Mouse (Mus musculus): Measurements from ENCODE around the gene Nelfb. TPM values are rescaled to one million over a fixed set of nuclear protein-coding genes. Genes with fewer than 3 reads are reported as not detected.
"Not testable (repeated sequence)": the region's sequence is repeated elsewhere in the genome, so short reads cannot be mapped to it uniquely, and the experiment has no call there.

The Nelfb gene
- 23.7 and 28.9 TPM in 2 replicates for total RNA-seq (2015)
- total RNA-seq (2017) = 35.8 and 38.7 TPM in 2 replicates

DNA sequence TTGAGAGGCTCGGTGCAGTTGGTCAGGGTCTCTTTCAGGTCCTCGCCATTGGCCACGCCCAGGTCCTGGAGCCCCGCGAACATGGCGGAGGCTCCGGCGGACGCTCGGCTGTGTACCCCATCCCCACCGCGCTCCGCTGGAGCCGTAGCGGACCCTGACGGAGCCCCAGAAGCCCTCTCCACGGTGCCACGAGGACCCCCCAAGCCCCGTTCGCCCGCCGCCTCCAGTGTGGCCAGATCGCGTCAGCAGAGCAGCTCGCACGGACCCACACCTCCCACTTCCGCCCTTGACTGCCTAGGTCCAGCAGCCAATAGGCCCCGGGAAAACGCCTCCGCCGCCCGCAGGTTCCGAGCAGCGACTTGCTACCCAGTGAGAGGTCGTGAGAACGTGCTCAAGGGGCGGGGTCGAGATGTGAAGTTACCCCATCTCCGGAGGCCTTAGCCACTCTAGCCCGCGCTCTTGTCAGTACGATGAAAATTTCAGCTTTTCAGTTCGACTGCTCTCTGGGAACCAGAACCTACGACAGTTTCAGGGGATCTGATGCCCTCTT is at the start of gene Nelfb:
Nelfb (minus strand) TSS at position 369 of the 550 bp plus-strand sequence.
- ATAC-seq (replicated peaks; ENCODE audit: poor library complexity) = peak; percentile 98

- no peak for ATAC-seq (replicated peaks; ENCODE audit: poor library complexity)
These were observed 47.6 kb upstream of the Nelfb start for GRCm38 (mm10) chr2:25258887-25259286.

GRCm38 (mm10) chr2:25257250-25257649 is 46.0 kb upstream of the Nelfb start:
- not testable (repeated sequence) for ATAC-seq (replicated peaks; ENCODE audit: poor library complexity)

DNA sequence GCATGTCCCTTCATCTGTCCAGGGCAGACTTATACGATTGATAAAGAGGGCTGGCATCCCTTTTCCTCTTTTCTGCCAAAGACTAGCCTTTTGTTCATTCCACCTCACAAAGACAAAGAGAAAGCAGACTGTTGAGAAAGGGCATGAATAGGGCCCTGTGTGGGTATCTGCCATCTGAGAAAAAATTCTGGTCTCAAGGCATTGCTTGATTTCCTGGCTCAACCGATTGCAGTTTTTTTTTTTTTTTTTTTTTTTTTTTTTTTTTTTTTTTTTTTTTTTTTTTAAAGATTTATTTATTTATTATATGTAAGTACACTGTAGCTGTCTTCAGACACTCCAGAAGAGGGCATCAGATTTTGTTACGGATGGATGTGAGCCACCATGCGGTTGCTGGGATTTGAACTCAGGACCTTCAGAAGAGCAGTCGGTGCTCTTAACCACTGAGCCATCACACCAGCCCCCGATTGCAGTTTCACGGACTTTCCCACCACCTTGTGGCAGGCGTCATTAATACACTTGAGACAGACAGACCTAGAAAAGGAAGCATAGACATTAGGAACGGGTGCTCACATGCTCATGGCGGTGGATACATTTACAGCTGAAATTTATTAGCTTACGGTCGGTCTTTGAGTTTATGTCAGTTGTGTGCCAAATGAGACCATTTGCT is 45.3 kb upstream of the Nelfb start:
- ATAC-seq (replicated peaks; ENCODE audit: poor library complexity) = peak; percentile 76

DNA sequence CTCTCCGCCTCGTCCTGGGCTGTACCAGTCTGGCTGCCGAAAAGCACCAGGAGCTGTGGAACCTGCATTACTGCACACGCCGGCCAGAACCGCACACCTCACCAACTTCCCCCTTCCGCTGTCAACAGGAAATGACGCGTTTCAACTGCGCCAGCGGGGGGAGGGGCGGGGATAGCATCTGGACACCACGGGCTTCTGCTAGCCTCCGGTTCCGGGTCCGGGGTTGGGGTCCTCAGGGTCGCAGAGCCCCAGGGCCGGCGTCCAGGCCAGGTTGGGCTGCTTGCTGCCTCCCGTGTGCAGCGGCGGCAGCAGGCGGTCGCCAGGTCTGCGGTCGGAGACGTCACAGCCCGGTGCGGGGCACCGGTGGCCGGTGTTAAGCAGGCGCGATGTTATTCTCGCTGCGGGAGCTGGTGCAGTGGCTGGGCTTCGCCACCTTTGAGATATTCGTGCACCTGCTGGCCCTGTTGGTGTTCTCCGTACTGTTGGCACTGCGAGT is 44.0 kb upstream of the Nelfb start, which contains the start of gene Tmem203:
Tmem203 (plus strand) TSS at position 156 of the 496 bp plus-strand sequence.
- peak; percentile 91 for ATAC-seq (replicated peaks; ENCODE audit: poor library complexity)

DNA sequence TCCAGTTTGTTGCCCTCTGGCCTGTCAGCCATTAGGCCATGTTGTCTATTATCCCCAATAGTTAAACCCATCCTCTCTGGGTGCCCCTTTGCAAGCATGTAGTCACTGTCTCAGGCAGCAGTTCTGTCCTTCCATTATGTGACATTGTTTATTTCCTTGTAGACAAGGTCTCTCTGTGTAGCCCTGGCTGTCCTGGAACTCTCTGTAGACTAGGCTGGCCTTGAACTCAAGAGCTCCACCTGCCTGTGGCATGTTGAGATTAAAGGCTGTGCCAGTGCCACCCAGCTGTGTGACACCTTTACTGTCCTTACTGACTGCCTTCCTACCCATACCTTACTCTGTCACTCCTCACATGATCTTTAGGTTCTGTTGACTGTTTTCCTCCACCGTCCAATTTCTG is 41.0 kb upstream of the Nelfb start:
- peak; percentile 35; the same call in 1 of the 2 replicates for ATAC-seq (replicated peaks; ENCODE audit: poor library complexity)

GRCm38 (mm10) chr2:25246183-25247072 is 35.1 kb upstream of the Nelfb start, which contains the start of gene AL732309.1:
Gene AL732309.1 (minus strand): TSS chr2:25246863.
- ATAC-seq (replicated peaks; ENCODE audit: poor library complexity) = no peak

DNA sequence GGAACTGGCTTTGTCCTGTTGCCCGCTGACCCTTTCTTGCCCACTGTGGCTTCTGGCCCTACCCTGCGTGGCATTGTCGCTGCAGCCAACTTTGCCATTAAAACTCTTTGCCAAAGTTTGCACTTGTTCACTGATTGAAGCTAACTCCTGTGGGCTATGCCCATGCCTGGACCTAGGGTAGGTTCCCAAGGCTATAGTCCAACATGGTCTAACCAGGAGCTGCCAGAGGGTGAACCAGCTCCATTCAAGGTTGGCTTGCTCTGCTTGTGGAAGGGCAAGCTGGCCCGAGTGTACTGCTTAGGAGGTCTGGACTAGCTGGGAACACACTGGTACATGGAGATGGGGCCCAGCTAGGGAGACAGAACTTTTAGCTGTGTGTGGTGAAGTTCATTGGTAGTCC is 32.9 kb upstream of the Nelfb start:
- ATAC-seq (replicated peaks; ENCODE audit: poor library complexity) = no peak

DNA sequence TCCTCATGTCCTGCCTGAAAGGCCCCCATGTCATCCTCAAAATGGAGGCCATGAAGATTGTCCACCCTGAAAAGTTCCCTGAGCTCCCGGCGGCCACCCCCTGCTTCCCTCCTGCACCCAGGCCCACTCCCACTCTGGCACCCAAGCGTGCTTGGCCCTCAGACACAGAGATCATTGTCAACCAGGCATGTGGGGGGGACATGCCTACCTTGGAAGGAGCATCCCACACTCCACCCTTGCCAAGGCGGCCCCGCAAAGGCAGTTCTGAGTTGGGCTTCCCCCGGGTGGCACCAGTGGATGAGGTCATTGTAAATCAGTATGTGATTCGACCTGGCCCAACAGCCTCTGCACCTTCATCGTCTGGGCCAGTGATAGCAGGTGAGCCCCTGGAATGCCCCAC is 32.1 kb upstream of the Nelfb start:
- no peak for ATAC-seq (replicated peaks; ENCODE audit: poor library complexity)

DNA sequence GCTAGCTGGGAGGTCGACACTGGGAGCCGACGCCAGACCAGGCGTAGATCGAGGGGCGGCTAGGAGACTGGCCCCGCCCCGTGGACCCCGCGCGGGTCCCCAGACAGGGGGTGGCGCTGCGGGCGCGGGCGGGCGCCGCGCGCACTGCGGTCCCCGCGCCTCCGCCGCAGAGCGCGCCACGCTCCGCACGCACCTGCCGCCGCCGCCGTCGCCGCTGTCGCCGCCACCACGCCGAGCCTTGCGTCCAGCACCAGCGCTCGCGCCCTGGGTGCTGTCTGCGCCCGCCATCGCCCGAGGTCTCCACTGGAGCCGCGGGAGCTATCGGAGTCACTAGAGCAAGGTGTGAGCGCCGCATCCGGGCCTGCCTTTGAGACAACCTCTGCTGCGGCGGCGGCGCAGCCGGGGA is 30.8 kb upstream of the Nelfb start, which contains the start of the genes Rnf208 and Cysrt1:
Rnf208 (plus strand) TSS at position 155 of the 406 bp plus-strand sequence.
Cysrt1 (minus strand) TSS at position 352 of the 406 bp plus-strand sequence.
- no peak for ATAC-seq (replicated peaks; ENCODE audit: poor library complexity)

DNA sequence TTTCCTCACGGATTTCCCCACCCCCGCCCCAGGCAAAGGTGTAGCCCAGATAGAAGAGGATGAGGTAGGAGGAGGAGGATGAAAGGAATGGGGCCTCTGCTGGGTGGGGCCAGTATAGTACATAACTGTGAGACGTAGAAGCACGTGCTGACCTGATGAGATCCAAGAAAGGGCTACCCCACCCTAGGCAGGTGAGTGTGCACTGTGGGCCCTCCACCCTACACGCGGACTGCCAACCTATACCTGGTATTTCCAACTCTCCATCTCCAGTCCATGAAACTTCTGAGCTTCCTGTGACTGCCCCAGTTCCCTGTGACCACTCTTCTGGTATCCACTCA is 30.1 kb upstream of the Nelfb start:
- no peak for ATAC-seq (replicated peaks; ENCODE audit: poor library complexity)

DNA sequence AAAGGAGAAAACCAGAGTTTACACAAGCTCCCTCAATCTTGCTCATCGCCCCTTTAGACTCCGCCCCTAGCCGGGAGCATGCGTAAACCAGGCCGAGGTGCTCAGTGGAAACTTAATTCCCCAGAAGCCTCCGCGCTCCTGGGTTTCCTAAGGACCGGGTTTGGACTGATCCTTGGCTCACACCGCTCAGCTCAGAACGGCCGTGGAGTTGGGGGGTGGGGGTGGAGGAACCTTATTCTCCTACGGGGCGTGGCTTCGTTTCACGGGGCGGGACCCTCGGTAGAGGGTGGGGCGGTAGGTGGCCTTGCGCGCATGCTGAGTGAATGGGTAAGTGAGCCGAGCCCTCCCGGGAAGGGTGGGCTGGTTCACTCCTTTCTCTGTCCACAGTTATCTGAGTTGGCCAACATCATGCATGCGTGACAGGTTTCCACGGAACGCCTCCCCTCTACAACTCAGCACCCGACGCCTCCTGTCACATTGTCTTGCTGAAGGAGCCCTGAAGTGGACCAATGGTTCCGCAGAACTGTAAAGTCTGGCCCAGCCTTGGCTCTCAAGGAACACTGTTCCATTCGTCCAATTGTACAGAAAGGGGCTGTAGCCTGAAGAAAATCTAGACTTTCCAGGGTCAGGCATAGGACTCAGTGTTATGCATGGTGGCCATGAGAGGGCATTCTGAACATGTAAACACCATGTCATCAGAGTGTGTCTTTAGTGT is 29.6 kb upstream of the Nelfb start:
- ATAC-seq (replicated peaks; ENCODE audit: poor library complexity) = peak; percentile 84

DNA sequence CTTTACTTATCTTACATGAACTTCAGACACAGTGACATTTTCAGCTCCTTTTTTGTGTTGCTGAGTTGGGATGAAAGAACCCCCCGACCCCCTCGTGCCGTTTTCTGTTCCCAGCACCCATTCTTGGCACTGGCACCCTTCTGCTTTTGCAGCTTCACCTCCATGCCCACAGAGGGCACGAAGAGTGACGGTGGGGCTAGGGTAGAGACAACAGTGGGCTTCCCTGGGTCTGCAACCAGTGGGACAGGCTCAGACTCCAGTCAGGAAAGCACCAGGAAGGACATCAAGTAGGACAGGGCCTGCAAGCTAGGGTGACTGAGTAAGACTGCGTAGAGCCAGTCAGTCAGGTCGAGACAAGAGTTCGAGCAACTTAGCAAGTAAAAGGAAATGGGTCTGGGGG is 29.0 kb upstream of the Nelfb start:
- ATAC-seq (replicated peaks; ENCODE audit: poor library complexity) = no peak

- no peak for ATAC-seq (replicated peaks; ENCODE audit: poor library complexity)
These were observed 28.5 kb upstream of the Nelfb start for GRCm38 (mm10) chr2:25239766-25240165.

GRCm38 (mm10) chr2:25238106-25238505 is 26.8 kb upstream of the Nelfb start:
- ATAC-seq (replicated peaks; ENCODE audit: poor library complexity) = no peak

DNA sequence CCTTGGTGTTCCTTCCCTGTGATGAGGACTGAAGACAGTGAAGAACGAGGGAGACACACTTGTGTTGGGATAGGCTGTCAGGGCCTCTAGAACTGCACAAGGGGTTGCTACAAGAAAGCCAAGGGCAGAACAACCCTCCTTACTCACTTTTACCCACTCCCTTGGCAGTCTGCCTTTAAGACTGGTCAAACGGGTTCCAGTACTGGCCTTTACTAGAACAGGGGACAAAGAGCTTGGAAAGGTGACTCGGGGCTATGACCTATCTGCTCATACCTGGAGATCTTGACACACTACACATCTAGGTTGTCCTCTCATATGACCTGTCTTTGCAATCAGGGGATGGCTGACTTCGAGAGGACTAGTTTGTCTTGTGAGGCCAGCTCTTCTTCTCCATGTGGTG is 26.2 kb upstream of the Nelfb start:
- ATAC-seq (replicated peaks; ENCODE audit: poor library complexity) = no peak

DNA sequence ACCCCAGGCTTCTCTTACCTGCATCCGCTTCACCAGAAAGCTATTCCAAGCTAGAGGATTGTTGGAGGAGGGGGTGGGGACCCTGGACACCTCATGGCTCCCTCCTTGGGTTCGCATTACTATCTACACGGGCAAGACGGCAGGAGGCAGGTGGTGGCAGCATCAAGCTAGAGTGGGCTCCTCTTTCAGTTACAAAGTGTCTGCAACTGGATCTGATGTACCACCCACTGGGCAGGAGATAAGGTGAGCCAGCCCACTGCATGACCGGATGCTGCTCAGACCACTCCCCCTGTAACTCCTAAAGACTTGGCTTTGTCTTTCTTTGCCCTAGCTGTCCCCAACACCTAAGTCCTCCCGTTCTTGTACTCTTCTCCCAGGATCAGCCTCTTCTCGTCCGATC is 25.3 kb upstream of the Nelfb start, which contains the start of gene Rnf224:
Rnf224 (minus strand) TSS at position 174 of the 400 bp plus-strand sequence.
- ATAC-seq (replicated peaks; ENCODE audit: poor library complexity) = no peak

DNA sequence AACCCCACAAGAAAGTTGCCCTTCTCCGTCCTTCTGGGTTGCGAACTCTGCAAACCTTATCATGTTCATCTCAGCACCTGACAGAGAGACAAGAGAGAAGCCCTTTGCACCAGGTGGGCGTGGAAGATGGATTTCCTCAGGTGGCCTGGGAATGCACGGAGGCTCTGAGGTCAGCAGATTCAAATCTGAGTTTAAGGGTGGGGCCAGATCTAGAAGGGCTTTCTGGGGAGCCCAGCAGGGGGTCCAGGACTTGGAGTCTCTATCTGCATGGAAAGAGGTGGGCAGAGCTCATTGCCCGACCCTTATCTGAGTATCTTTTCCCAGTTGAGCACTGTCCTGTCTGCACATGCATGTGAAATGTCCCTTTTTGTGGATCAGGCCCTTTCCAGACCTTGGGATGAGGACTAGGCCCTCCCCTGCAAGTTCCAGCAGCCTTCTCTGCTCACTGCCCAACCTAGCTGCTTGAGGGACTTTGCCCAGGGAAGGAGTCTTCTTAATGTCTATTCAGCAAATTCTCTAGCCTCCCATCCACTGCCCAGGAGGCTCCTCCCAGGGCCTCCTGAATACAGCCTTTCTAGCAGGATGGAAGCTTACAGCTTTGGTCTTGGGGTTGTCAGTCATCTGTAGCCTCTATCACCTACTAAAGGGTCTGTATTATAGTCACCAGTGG is 23.4 kb upstream of the Nelfb start:
- ATAC-seq (replicated peaks; ENCODE audit: poor library complexity) = no peak

GRCm38 (mm10) chr2:25234050-25234449 is 22.8 kb upstream of the Nelfb start, which contains the start of gene Slc34a3:
Gene Slc34a3 (minus strand): TSS chr2:25234364.
- ATAC-seq (replicated peaks; ENCODE audit: poor library complexity) = no peak

- ATAC-seq (replicated peaks; ENCODE audit: poor library complexity) = peak; percentile 53
These were observed 22.1 kb upstream of the Nelfb start for GRCm38 (mm10) chr2:25233421-25233820.
